Comparison of ENCODE assay signal across 8 mouse cellular contexts in genomic region chr9:119401351-119401750, GRCm38 (mm10). TPM values are rescaled to one million over a fixed set of nuclear protein-coding genes. Genes with fewer than 3 reads are reported as not detected.
DNase-seq lines count a peak whose midpoint lies in the region; ATAC-seq lines count a peak whose summit lies in the region.

No protein-coding gene starts in this region.

- H3K4me2 ChIP-seq in neural tube, embryonic 11.5 days (ENCODE audit: low read depth) = peak overlapping the region; percentile 55
- H3K4me2 ChIP-seq in embryonic facial prominence, embryonic 15.5 days (replicated peaks) = peak overlapping the region; percentile 88
- peak overlapping the region; percentile 98 for H3K4me2 ChIP-seq in intestine, embryonic 15.5 days (replicated peaks)

- H3K4me3 ChIP-seq in neural tube, embryonic 11.5 days (ENCODE audit: low read depth, low read length) = peak overlapping the region; percentile 99
- H3K4me3 ChIP-seq in embryonic facial prominence, embryonic 15.5 days (replicated peaks) = peak overlapping the region; percentile 81
- H3K4me3 ChIP-seq in intestine, embryonic 15.5 days (replicated peaks) = peak overlapping the region; percentile 89

- ATAC-seq in neural tube, embryonic 11.5 days (ENCODE audit: insufficient read depth, low FRiP score, low TSS enrichment) = no peak; the same call in 1 of the 2 replicates
- no peak for ATAC-seq in embryonic facial prominence, embryonic 15.5 days (ENCODE audit: insufficient number of reproducible peaks, low FRiP score, low TSS enrichment, low read depth)
- ATAC-seq in intestine, embryonic 15.5 days = peak; percentile 18
- ATAC-seq in megakaryocyte progenitor cell, adult 5-6 weeks (replicated peaks; ENCODE audit: poor library complexity) = peak; percentile 14

- peak overlapping the region; percentile 43 for H3K9ac ChIP-seq in neural tube, embryonic 11.5 days (ENCODE audit: low read length)
- H3K9ac ChIP-seq in embryonic facial prominence, embryonic 15.5 days = 0 out of 2 replicates have a peak overlapping the region, but pooled peaks have one; percentile 12
- H3K9ac ChIP-seq in intestine, embryonic 15.5 days = peak overlapping the region; percentile 5; the same call in 1 of the 2 replicates

- H3K9me3 ChIP-seq in neural tube, embryonic 11.5 days (ENCODE audit: control insufficient read depth, low read length) = no peaks in the 10 kb centered on the region
- no peaks in the 10 kb centered on the region for H3K9me3 ChIP-seq in embryonic facial prominence, embryonic 15.5 days (replicated peaks)
- H3K9me3 ChIP-seq in intestine, embryonic 15.5 days = no peaks in the 10 kb centered on the region

- no peaks in the 10 kb centered on the region; the same call in 1 of the 2 replicates for H3K36me3 ChIP-seq in neural tube, embryonic 11.5 days (ENCODE audit: control insufficient read depth, insufficient read depth, low read length)
- H3K36me3 ChIP-seq in embryonic facial prominence, embryonic 15.5 days = no peaks in the 10 kb centered on the region
- H3K36me3 ChIP-seq in intestine, embryonic 15.5 days = no peaks in the 10 kb centered on the region

- no peak overlapping the region for H3K27ac ChIP-seq in neural tube, embryonic 11.5 days (ENCODE audit: low read depth, low read length)
- peak overlapping the region; percentile 63 for H3K27ac ChIP-seq in embryonic facial prominence, embryonic 15.5 days (replicated peaks)
- H3K27ac ChIP-seq in intestine, embryonic 15.5 days = 0 out of 2 replicates have a peak overlapping the region, but pooled peaks have one; percentile 10

- H3K27me3 ChIP-seq in neural tube, embryonic 11.5 days (ENCODE audit: control insufficient read depth, insufficient read depth, low read length) = no peaks in the 10 kb centered on the region
- H3K27me3 ChIP-seq in embryonic facial prominence, embryonic 15.5 days = no peaks in the 10 kb centered on the region
- H3K27me3 ChIP-seq in intestine, embryonic 15.5 days (replicated peaks) = no peaks in the 10 kb centered on the region

- DNase-seq in neural tube, embryonic 11.5 days (ENCODE audit: low spot score) = no peak
- DNase-seq in neural tube, embryonic 10.5 days (ENCODE audit: extremely low spot score, low spot score) = no peak
- DNase-seq in right cerebral cortex, postnatal 14 days = no peak
- DNase-seq in kidney, adult 8-10 months = no peak
- DNase-seq in retina, embryonic 14.5 days (ENCODE audit: low spot score) = no peak

- peaks cover 18% of the 10 kb centered on the region for H3K4me1 ChIP-seq in neural tube, embryonic 11.5 days (ENCODE audit: control insufficient read depth, insufficient read depth, low read length)
- peaks cover 24% of the 10 kb centered on the region for H3K4me1 ChIP-seq in embryonic facial prominence, embryonic 15.5 days
- H3K4me1 ChIP-seq in intestine, embryonic 15.5 days (replicated peaks) = peaks cover 23% of the 10 kb centered on the region

- WGBS in neural tube, embryonic 11.5 days = 12% methylated on average over 7 of the region's 7 CpGs
- WGBS in embryonic facial prominence, embryonic 15.5 days = 3% methylated on average over 7 of the region's 7 CpGs
- 4% methylated on average over 7 of the region's 7 CpGs for WGBS in intestine, embryonic 15.5 days

RNA-seq across cellular contexts. Expression of gene Acvr2b, which starts 0.6 kb away (rescaled TPM):
- 87.2 and 99.6 TPM in 2 replicates for polyA plus RNA-seq in neural tube, embryonic 11.5 days (2014; fragmentation: Nextera tagmentation; extraction: Ambion mirVana)
- 20.8 and 21.4 TPM in 2 replicates for polyA plus RNA-seq in embryonic facial prominence, embryonic 15.5 days (2015; fragmentation: Nextera tagmentation; extraction: Ambion mirVana)
- 20.9 and 22.7 TPM in 2 replicates for polyA plus RNA-seq in intestine, embryonic 15.5 days (2015; fragmentation: Nextera tagmentation; extraction: Ambion mirVana)
- total RNA-seq in megakaryocyte progenitor cell, adult 5-6 weeks (2015) = 1.2 TPM in 2 replicates
- total RNA-seq in megakaryocyte progenitor cell, adult 5-6 weeks (2017) = 0.68 and 1.2 TPM in 2 replicates

RNA-seq across cellular contexts. Expression of gene Slc22a14, which starts 36.0 kb away (rescaled TPM):
- not detected in 2 replicates for polyA plus RNA-seq in neural tube, embryonic 11.5 days (2014; fragmentation: Nextera tagmentation; extraction: Ambion mirVana)
- polyA plus RNA-seq in embryonic facial prominence, embryonic 15.5 days (2015; fragmentation: Nextera tagmentation; extraction: Ambion mirVana) = 0.08 TPM in 1 of 2 replicates, not detected in the other
- polyA plus RNA-seq in intestine, embryonic 15.5 days (2015; fragmentation: Nextera tagmentation; extraction: Ambion mirVana) = 0.06 TPM in 1 of 2 replicates, not detected in the other
- total RNA-seq in megakaryocyte progenitor cell, adult 5-6 weeks (2015) = not detected in 2 replicates
- not detected in 2 replicates for total RNA-seq in megakaryocyte progenitor cell, adult 5-6 weeks (2017)

RNA-seq across cellular contexts. Expression of gene Exog, which starts 43.4 kb away (rescaled TPM):
- 47.0 and 49.2 TPM in 2 replicates for polyA plus RNA-seq in neural tube, embryonic 11.5 days (2014; fragmentation: Nextera tagmentation; extraction: Ambion mirVana)
- 25.6 TPM in 2 replicates for polyA plus RNA-seq in embryonic facial prominence, embryonic 15.5 days (2015; fragmentation: Nextera tagmentation; extraction: Ambion mirVana)
- polyA plus RNA-seq in intestine, embryonic 15.5 days (2015; fragmentation: Nextera tagmentation; extraction: Ambion mirVana) = 19.6 and 19.9 TPM in 2 replicates
- total RNA-seq in megakaryocyte progenitor cell, adult 5-6 weeks (2015) = 8.7 and 10.2 TPM in 2 replicates
- total RNA-seq in megakaryocyte progenitor cell, adult 5-6 weeks (2017) = 5.1 and 5.2 TPM in 2 replicates

RNA-seq across cellular contexts. Expression of gene Xylb, which starts 44.2 kb away (rescaled TPM):
- polyA plus RNA-seq in neural tube, embryonic 11.5 days (2014; fragmentation: Nextera tagmentation; extraction: Ambion mirVana) = 5.6 and 6.7 TPM in 2 replicates
- polyA plus RNA-seq in embryonic facial prominence, embryonic 15.5 days (2015; fragmentation: Nextera tagmentation; extraction: Ambion mirVana) = 5.5 and 7.7 TPM in 2 replicates
- 13.2 and 14.5 TPM in 2 replicates for polyA plus RNA-seq in intestine, embryonic 15.5 days (2015; fragmentation: Nextera tagmentation; extraction: Ambion mirVana)
- 3.6 and 3.8 TPM in 2 replicates for total RNA-seq in megakaryocyte progenitor cell, adult 5-6 weeks (2015)
- total RNA-seq in megakaryocyte progenitor cell, adult 5-6 weeks (2017) = 2.2 and 5.2 TPM in 2 replicates

Comparison
In these comparisons a context has a peak if more than half of its experiments do, and no peak if none do; other contexts are left out.
1. ATAC-seq: peak in intestine, embryonic 15.5 days (single experiment) and megakaryocyte progenitor cell, adult 5-6 weeks (single experiment); none in neural tube, embryonic 11.5 days (single experiment) and embryonic facial prominence, embryonic 15.5 days (single experiment).
2. Peak in every context shown above with its lines, with median percentiles within 50 percentile points of each other: H3K4me2 ChIP-seq, H3K4me3 ChIP-seq and H3K9ac ChIP-seq.